Mouse (Mus musculus) midbrain, embryonic 14.5 days (tissue): ENCODE results near the gene Mylpf. TPM values are rescaled to one million over a fixed set of nuclear protein-coding genes. Genes with fewer than 3 reads are reported as not detected.
"Not testable (repeated sequence)": the region's sequence is repeated elsewhere in the genome, so short reads cannot be mapped to it uniquely, and the experiment has no call there.

Experiments used
- ATAC-seq: fragments of 200-750 bp; cut with Nextera tagmentation; 2 replicates; pipeline ENCODE4 v1.8.0; 2017; ENCODE audit warnings: moderate number of reproducible peaks, moderate library complexity; ENCODE audit not compliant: low FRiP score, low TSS enrichment
- DNase-seq: peaks from one replicate; pipeline ENCODE4 v3.0.0-alpha.2; 2015
- H3K27ac ChIP-seq: fragments of 300-500 bp; sonication (generic); replicated peaks from 2 replicates; pipeline ENCODE4 v1.5.1; 2014; ENCODE audit warnings: mild to moderate bottlenecking, low read depth, low read length, moderate library complexity
- H3K27me3 ChIP-seq: fragments of 300-500 bp; sonication (generic); 2 replicates; pipeline ENCODE4 v1.6.1; 2014; ENCODE audit warnings: low read length, control low read depth, mixed read lengths; ENCODE audit not compliant: control insufficient read depth, insufficient read depth
- H3K36me3 ChIP-seq: fragments of 300-500 bp; sonication (generic); 2 replicates; pipeline ENCODE4 v1.6.1; 2014; ENCODE audit warnings: low read length, control low read depth; ENCODE audit not compliant: control insufficient read depth, insufficient read depth
- H3K4me1 ChIP-seq: fragments of 300-500 bp; sonication (generic); 2 replicates; pipeline ENCODE4 v1.6.1; 2014; ENCODE audit warnings: mild to moderate bottlenecking, antibody characterized with exemption, low read length, control low read depth; ENCODE audit not compliant: control insufficient read depth, insufficient read depth
- H3K4me2 ChIP-seq: fragments of 300-500 bp; sonication (generic); 2 replicates; pipeline ENCODE4 v1.6.1; 2014; ENCODE audit warnings: mild to moderate bottlenecking, low read length, moderate library complexity
- H3K4me3 ChIP-seq: fragments of 300-500 bp; sonication (generic); replicated peaks from 2 replicates; pipeline ENCODE4 v1.5.1; 2014; ENCODE audit warnings: low read depth, low read length
- H3K9ac ChIP-seq: fragments of 300-500 bp; sonication (generic); replicated peaks from 2 replicates; pipeline ENCODE4 v1.6.1; 2014; ENCODE audit warnings: mild to moderate bottlenecking, low read length, moderate library complexity
- H3K9me3 ChIP-seq: fragments of 300-500 bp; sonication (generic); 2 replicates; pipeline ENCODE4 v1.6.1; 2016; ENCODE audit warnings: low read length, control low read depth, mixed read lengths; ENCODE audit not compliant: control insufficient read depth
- WGBS: fragments of 180-500 bp; shearing (Covaris S2); extraction: QIAGEN DNeasy Blood & Tissue Kit; methylation state at CpG from one replicate; pipeline ENCODE4 v1.1.7; 2014; 5-methylcytosine and 5-hydroxymethylcytosine counted together
- polyA plus RNA-seq: library from polyadenylated mRNA; unstranded; fragments of >200 nt; fragmentation: Nextera tagmentation; extraction: Ambion mirVana; gene quantifications from 2 replicates; pipeline ENCODE4 v1.2.1, GENCODE M21; 2014

The Mylpf gene
- polyA plus RNA-seq, 1 experiment from 2014 or later = 4.5 TPM

GRCm38 (mm10) chr7:127243870-127244657 is 35.4 kb downstream of the Mylpf start, which contains the start of gene Zfp771:
Gene Zfp771 (plus strand): TSS chr7:127244274.
- H3K27ac ChIP-seq = peak within 1 kb of the TSS; percentile 82
- H3K4me2 ChIP-seq = peak within 1 kb of the TSS; percentile 86
- peak within 1 kb of the TSS; percentile 96 for H3K9ac ChIP-seq
- peak within 1 kb of the TSS; percentile 84 for H3K4me3 ChIP-seq
- no peaks in the 10 kb centered on the region for H3K27me3 ChIP-seq
- peak; percentile 96 for DNase-seq
- no peaks in the 10 kb centered on the region for H3K9me3 ChIP-seq
- peak; percentile 94 for ATAC-seq
- peaks cover 21% of the 10 kb centered on the region for H3K4me1 ChIP-seq
- under 1% methylated on average over 54 of the region's 56 CpGs for WGBS
- peaks cover 16% of the 10 kb centered on the region for H3K36me3 ChIP-seq

DNA sequence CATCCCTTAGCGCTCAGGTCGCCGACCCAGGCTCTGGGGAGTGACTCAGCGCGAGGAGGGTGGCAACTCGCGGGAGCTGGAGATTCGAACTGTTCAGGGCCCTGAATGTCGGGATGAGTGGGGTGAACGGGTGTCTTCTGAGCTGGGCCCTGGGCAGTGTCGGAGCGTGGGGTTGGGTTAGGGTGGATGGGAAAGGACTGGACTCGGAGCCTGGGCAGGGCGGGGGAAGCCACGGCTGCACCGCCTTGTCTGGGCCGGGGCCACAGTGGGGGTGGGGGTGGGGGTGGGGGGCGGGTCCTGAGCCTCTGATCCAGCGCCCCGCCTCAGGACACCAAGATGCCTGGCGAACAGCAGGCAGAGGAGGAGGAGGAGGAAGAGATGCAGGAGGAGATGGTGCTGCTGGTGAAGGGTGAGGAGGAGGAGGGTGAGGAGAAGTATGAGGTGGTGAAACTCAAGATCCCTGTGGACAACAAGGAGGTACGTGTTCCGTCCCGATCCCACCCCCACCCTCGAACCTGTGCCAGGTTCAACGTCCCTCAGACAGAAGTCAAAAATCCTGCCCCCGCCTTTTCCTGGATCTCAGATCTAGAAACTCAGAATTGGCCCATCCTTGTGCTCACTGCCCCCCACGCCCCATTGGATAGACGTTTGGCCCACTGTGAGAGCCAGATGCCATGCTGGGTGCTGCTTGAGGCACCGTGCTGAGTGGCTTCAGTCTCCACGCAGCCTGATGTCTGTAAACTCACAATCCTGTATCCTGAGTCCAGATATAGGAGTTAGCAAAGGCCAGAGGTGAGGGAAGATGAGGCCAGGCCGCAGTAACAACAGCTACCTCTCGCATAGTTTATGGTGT is 36.2 kb downstream of the Mylpf start:
- no peaks in the 10 kb centered on the region for H3K27me3 ChIP-seq
- 11% methylated on average over 31 of the region's 33 CpGs for WGBS
- H3K9me3 ChIP-seq = no peaks in the 10 kb centered on the region
- DNase-seq = no peak
- H3K4me3 ChIP-seq = peak overlapping the region; percentile 84
- peak overlapping the region; percentile 86 for H3K4me2 ChIP-seq
- H3K36me3 ChIP-seq = peaks cover 18% of the 10 kb centered on the region
- peaks cover 21% of the 10 kb centered on the region for H3K4me1 ChIP-seq
- H3K9ac ChIP-seq = peak overlapping the region; percentile 96
- H3K27ac ChIP-seq = peak overlapping the region; percentile 82
- ATAC-seq = peak; percentile 60

- Histone ChIP-seq H3K4me1 (peaks cover 19% of the 10 kb centered on the region), H3K36me3 (peaks cover 25% of the 10 kb centered on the region)
- ATAC-seq, H3K27ac ChIP-seq, DNase-seq, H3K4me2 ChIP-seq, H3K27me3 ChIP-seq, H3K9ac ChIP-seq, H3K9me3 ChIP-seq, H3K4me3 ChIP-seq: not testable (repeated sequence)
- WGBS = 92% methylated on average over 8 of the region's 8 CpGs
Observed at GRCm38 (mm10) chr7:127250511-127250910, 41.8 kb downstream of the Mylpf start.

- Histone ChIP-seq H3K4me2 (no peak overlapping the region), H3K9ac (no peak overlapping the region), H3K9me3 (no peaks in the 10 kb centered on the region), H3K36me3 (peaks cover 27% of the 10 kb centered on the region), H3K27ac (no peak overlapping the region), H3K4me3 (no peak overlapping the region), H3K27me3 (no peaks in the 10 kb centered on the region), H3K4me1 (peaks cover 8% of the 10 kb centered on the region; the same call in 1 of the 2 replicates)
- DNase-seq (peak; percentile 64), ATAC-seq (no peak)
- WGBS = 98% methylated on average over 2 of the region's 2 CpGs
Observed at GRCm38 (mm10) chr7:127252414-127252813, 43.7 kb downstream of the Mylpf start.

GRCm38 (mm10) chr7:127253341-127253740 is 44.7 kb downstream of the Mylpf start:
- WGBS = 82% methylated on average over 6 of the region's 6 CpGs
- peaks cover 8% of the 10 kb centered on the region; the same call in 1 of the 2 replicates for H3K4me1 ChIP-seq
- H3K27ac ChIP-seq = peak overlapping the region; percentile 91
- peak overlapping the region; percentile 61; the same call in 1 of the 2 replicates for H3K9ac ChIP-seq
- ATAC-seq (no peak), DNase-seq (no peak)
- peak overlapping the region; percentile 66 for H3K4me2 ChIP-seq
- peaks cover 20% of the 10 kb centered on the region for H3K36me3 ChIP-seq
- no peaks in the 10 kb centered on the region for H3K9me3 ChIP-seq
- H3K27me3 ChIP-seq = no peaks in the 10 kb centered on the region
- peak overlapping the region; percentile 56 for H3K4me3 ChIP-seq

DNA sequence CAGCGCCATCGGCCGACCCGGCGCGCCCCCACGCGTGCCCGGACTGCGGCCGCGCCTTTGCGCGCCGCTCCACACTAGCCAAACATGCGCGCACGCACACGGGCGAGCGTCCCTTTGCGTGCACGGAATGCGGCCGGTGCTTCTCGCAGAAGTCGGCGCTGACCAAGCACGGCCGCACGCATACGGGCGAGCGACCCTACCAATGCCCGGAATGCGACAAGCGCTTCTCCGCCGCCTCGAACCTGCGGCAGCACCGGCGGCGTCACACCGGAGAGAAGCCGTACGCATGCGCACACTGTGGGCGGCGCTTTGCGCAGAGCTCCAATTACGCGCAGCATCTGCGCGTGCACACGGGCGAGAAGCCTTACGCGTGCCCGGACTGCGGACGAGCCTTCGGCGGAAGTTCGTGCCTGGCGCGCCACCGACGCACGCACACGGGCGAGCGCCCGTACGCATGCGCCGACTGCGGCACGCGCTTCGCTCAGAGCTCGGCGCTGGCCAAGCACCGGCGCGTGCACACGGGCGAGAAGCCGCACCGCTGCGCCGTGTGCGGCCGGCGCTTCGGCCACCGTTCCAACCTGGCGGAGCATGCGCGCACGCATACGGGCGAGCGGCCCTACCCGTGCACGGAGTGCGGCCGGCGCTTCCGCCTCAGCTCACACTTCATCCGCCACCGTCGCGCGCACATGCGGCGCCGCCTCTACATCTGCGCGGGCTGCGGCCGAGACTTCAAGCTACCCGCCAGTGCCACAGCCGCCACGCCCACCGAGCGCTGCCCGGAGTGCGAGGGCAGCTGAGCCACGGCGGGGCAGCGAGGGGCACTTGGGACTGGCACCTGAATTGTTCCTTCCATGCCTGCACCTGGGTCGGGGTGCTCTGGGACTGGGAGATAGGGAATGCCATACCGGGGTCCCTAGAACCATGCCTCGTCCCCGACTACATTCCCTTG is 45.4 kb downstream of the Mylpf start:
- WGBS = under 1% methylated on average over 136 of the region's 136 CpGs
- Histone ChIP-seq H3K4me2 (peak overlapping the region; percentile 66), H3K4me1 (peaks cover 8% of the 10 kb centered on the region; the same call in 1 of the 2 replicates), H3K36me3 (peaks cover 19% of the 10 kb centered on the region), H3K9me3 (no peaks in the 10 kb centered on the region), H3K9ac (peak overlapping the region; percentile 79), H3K4me3 (peak overlapping the region; percentile 56), H3K27me3 (no peaks in the 10 kb centered on the region), H3K27ac (peak overlapping the region; percentile 91)
- ATAC-seq (peak; percentile 95), DNase-seq (peak; percentile 100)

GRCm38 (mm10) chr7:127255008-127255407 is 46.3 kb downstream of the Mylpf start:
- Histone ChIP-seq H3K4me1 (peaks cover 12% of the 10 kb centered on the region; the same call in 1 of the 2 replicates), H3K9me3 (no peaks in the 10 kb centered on the region), H3K4me3 (peak overlapping the region; percentile 56), H3K9ac (peak overlapping the region; percentile 79), H3K4me2 (peak overlapping the region; percentile 66), H3K27me3 (no peaks in the 10 kb centered on the region), H3K36me3 (peaks cover 10% of the 10 kb centered on the region), H3K27ac (peak overlapping the region; percentile 91)
- DNase-seq = no peak
- 35% methylated on average over 4 of the region's 4 CpGs for WGBS
- no peak for ATAC-seq

- Histone ChIP-seq H3K4me1 (peaks cover 13% of the 10 kb centered on the region), H3K4me2 (no peak overlapping the region), H3K27ac (no peak overlapping the region), H3K9me3 (no peaks in the 10 kb centered on the region), H3K4me3 (no peak overlapping the region), H3K36me3 (peaks cover 8% of the 10 kb centered on the region; the same call in 1 of the 2 replicates), H3K27me3 (no peaks in the 10 kb centered on the region), H3K9ac (no peak overlapping the region)
- DNase-seq (no peak), ATAC-seq (no peak)
- WGBS = 84% methylated on average over 2 of the region's 2 CpGs
Observed at GRCm38 (mm10) chr7:127255965-127256364, 47.3 kb downstream of the Mylpf start.
